Mouse (Mus musculus): ENCODE data around the gene Bcl9.

- no peak for TF ChIP-seq CTCF (IDR thresholded peaks at IDR 0.05; ENCODE audit: control insufficient read depth, insufficient read depth, insufficient read length)
- no peak for TF ChIP-seq MAX (IDR thresholded peaks at IDR 0.05)
Observed at GRCm38 (mm10) chr3:97301586-97301985, 3.9 kb upstream of the Bcl9 start.
